Mouse (Mus musculus) midbrain, postnatal 0 days (tissue): ENCODE data around the gene Ccdc40. TPM values are rescaled to one million over a fixed set of nuclear protein-coding genes. Genes with fewer than 3 reads are reported as not detected.
"Not testable (repeated sequence)": the region's sequence is repeated elsewhere in the genome, so short reads cannot be mapped to it uniquely, and the experiment has no call there.

Experiments used
- ATAC-seq: fragments of 200-750 bp; cut with Nextera tagmentation; 2 replicates; pipeline ENCODE4 v1.8.0; 2017; ENCODE audit warnings: moderate number of reproducible peaks, mild to moderate bottlenecking, moderate TSS enrichment, moderate library complexity; ENCODE audit not compliant: low FRiP score
- DNase-seq: peaks from one replicate; pipeline ENCODE4 v3.0.0-alpha.2; 2015; ENCODE audit warnings: low spot score
- H3K27ac ChIP-seq: fragments of 300-500 bp; sonication (generic); 2 replicates; pipeline ENCODE4 v1.5.1; 2014; ENCODE audit warnings: low read depth, mild to moderate bottlenecking, low read length, mixed read lengths
- H3K27me3 ChIP-seq: fragments of 300-500 bp; sonication (generic); 2 replicates; pipeline ENCODE4 v1.6.1; 2014; ENCODE audit warnings: low read length, control low read depth, mixed read lengths; ENCODE audit not compliant: insufficient read depth
- H3K36me3 ChIP-seq: fragments of 300-500 bp; sonication (generic); 2 replicates; pipeline ENCODE4 v1.6.1; 2014; ENCODE audit warnings: low read length, control low read depth, mixed read lengths; ENCODE audit not compliant: insufficient read depth
- H3K4me1 ChIP-seq: fragments of 300-500 bp; sonication (generic); 2 replicates; pipeline ENCODE4 v1.6.1; 2014; ENCODE audit warnings: mild to moderate bottlenecking, control low read depth, antibody characterized with exemption, low read length, mixed read lengths; ENCODE audit not compliant: insufficient read depth
- H3K4me2 ChIP-seq: fragments of 300-500 bp; sonication (generic); 2 replicates; pipeline ENCODE4 v1.6.1; 2014; ENCODE audit warnings: low read depth, mild to moderate bottlenecking, low read length, mixed read lengths; ENCODE audit not compliant: poor library complexity, severe bottlenecking
- H3K4me3 ChIP-seq: fragments of 300-500 bp; sonication (generic); 2 replicates; pipeline ENCODE4 v1.5.1; 2014; ENCODE audit warnings: low read depth, mild to moderate bottlenecking, low read length, moderate library complexity
- H3K9ac ChIP-seq: fragments of 300-500 bp; sonication (generic); replicated peaks from 2 replicates; pipeline ENCODE4 v1.6.1; 2014; ENCODE audit warnings: mild to moderate bottlenecking, low read length, moderate library complexity, mixed read lengths; ENCODE audit not compliant: poor library complexity, severe bottlenecking
- H3K9me3 ChIP-seq: fragments of 300-500 bp; sonication (generic); 2 replicates; pipeline ENCODE4 v1.6.1; 2016; ENCODE audit warnings: low read length, control low read depth
- CTCF ChIP-seq: IDR thresholded peaks from 2 replicates; pipeline ENCODE4 v1.5.1; 2016; ENCODE audit warnings: antibody characterized with exemption, mild to moderate bottlenecking
- WGBS: fragments of 180-500 bp; shearing (Covaris S2); extraction: QIAGEN DNeasy Blood & Tissue Kit; methylation state at CpG from one replicate; pipeline ENCODE4 v1.1.7; 2014; 5-methylcytosine and 5-hydroxymethylcytosine counted together
- polyA plus RNA-seq: library from polyadenylated mRNA; unstranded; fragments of >200 nt; fragmentation: Nextera tagmentation; extraction: Ambion mirVana; gene quantifications from 2 replicates; pipeline ENCODE4 v1.2.1, GENCODE M21; 2015
- total RNA-seq: library from RNA; depleted of rRNA; stranded (reverse); fragments of >200 nt; gene quantifications from 2 replicates; pipeline ENCODE4 v1.2.3, GENCODE M21; 2014

Gene Ccdc40
- total and polyA plus RNA-seq, 2 experiments from 2014 or later: 13.3 to 22.7 TPM

DNA sequence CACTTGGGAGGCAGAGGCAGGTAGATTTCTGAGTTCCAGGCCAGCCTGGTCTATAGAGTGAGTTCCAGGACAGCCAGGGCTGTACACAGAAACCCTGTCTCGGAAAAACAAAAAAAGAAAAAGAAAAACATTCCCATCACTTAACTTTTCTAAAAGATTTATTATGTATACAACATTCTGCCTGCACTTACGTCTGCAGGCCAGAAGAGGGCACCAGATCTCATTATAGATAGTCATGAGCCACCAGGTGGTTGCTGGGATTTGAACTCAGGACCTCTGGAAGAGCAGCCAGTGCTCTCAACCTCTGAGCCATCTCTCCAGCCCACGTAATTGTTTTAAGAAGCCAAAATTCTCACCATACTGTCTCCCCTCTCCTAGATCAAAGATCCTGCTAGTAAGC, 44.1 kb downstream of the Ccdc40 start:
- not testable (repeated sequence) for H3K27ac ChIP-seq, ATAC-seq, H3K27me3 ChIP-seq, H3K4me2 ChIP-seq, H3K9ac ChIP-seq, H3K9me3 ChIP-seq, H3K4me1 ChIP-seq, H3K4me3 ChIP-seq, DNase-seq
- 71% methylated on average over 3 of the region's 3 CpGs for whole genome bisulfite sequencing
- TF ChIP-seq CTCF: peak; percentile 68
- peaks cover 32% of the 10 kb centered on the region for H3K36me3 ChIP-seq

DNA sequence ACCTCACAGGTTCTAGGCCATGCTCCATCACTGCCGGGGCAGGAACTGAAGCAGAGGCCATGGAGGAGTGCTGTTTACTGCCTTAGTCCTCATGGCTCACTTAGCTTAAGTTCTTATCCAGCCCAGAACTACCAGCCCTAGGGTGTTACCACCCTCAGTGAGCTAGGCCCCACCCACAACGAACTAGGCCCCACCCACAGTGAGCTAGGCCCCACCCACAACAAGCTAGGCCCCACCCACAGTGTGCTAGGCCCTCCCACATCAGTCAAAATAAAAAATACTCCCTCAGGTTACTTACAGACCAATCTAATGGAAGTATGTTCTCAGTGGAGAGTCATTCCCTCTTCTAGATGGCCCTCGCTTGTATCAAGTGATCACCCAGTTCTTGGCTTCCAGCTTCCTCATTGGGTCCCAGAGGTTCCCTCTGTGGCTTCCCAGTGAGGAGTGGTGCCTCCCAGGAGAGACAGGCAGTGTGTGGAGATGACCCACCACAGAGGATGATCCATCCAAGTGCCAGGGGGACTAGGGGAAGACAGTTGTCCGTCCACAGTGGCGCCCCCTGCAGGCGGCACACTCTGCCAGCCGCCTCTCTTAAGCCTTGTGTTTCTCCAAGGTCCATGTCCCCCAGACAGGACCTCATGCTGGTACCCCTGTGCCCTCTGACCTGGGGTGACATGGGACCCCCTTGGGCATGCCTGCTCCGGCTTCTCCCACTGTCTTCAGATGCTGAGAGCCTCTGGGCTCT, 45.0 kb downstream of the Ccdc40 start:
- peaks cover 39% of the 10 kb centered on the region for H3K36me3 ChIP-seq
- DNase-seq (no peak), ATAC-seq (no peak)
- no peak overlapping the region for H3K4me3 ChIP-seq
- H3K4me1 ChIP-seq: peaks cover 7% of the 10 kb centered on the region
- H3K9me3 ChIP-seq: no peaks in the 10 kb centered on the region
- peak; percentile 49 for TF ChIP-seq CTCF
- H3K27ac ChIP-seq: no peak overlapping the region
- no peaks in the 10 kb centered on the region for H3K27me3 ChIP-seq
- no peak overlapping the region for H3K4me2 ChIP-seq
- no peak overlapping the region for H3K9ac ChIP-seq
- 86% methylated on average over 8 of the region's 8 CpGs for WGBS

- Histone ChIP-seq H3K4me1 (no peaks in the 10 kb centered on the region), H3K9me3 (no peaks in the 10 kb centered on the region), H3K36me3 (peaks cover 78% of the 10 kb centered on the region), H3K4me3 (no peak overlapping the region), H3K27me3 (no peaks in the 10 kb centered on the region), H3K9ac (no peak overlapping the region), H3K27ac (no peak overlapping the region), H3K4me2 (no peak overlapping the region)
- WGBS: 85% methylated on average over 15 of the region's 15 CpGs
- no peak for ATAC-seq
- no peak for DNase-seq
- TF ChIP-seq CTCF: no peak
Measured at GRCm38 (mm10) chr11:119281030-119281429, 52.7 kb downstream of the Ccdc40 start.

- peaks cover 80% of the 10 kb centered on the region for H3K36me3 ChIP-seq
- ATAC-seq: no peak
- no peak overlapping the region for H3K9ac ChIP-seq
- no peaks in the 10 kb centered on the region for H3K9me3 ChIP-seq
- DNase-seq: peak; percentile 13
- no peak overlapping the region for H3K27ac ChIP-seq
- no peaks in the 10 kb centered on the region for H3K27me3 ChIP-seq
- H3K4me2 ChIP-seq: no peak overlapping the region
- H3K4me3 ChIP-seq: no peak overlapping the region
- no peaks in the 10 kb centered on the region for H3K4me1 ChIP-seq
- no peak for TF ChIP-seq CTCF
- 72% methylated on average over 9 of the region's 9 CpGs for WGBS
Measured at GRCm38 (mm10) chr11:119285791-119286527, 57.6 kb downstream of the Ccdc40 start.

- peaks cover 78% of the 10 kb centered on the region for H3K36me3 ChIP-seq
Measured at GRCm38 (mm10) chr11:119287207-119287992, 59.0 kb downstream of the Ccdc40 start.

GRCm38 (mm10) chr11:119292861-119293260, 64.5 kb downstream of the Ccdc40 start:
- H3K9me3 ChIP-seq, H3K27me3 ChIP-seq, H3K4me3 ChIP-seq, H3K9ac ChIP-seq, H3K27ac ChIP-seq, H3K4me2 ChIP-seq, ATAC-seq, DNase-seq, H3K4me1 ChIP-seq: not testable (repeated sequence)
- 92% methylated on average over 8 of the region's 8 CpGs for WGBS
- H3K36me3 ChIP-seq: peaks cover 68% of the 10 kb centered on the region

More at GRCm38 (mm10) chr11:119287207-119287992, 59.0 kb downstream of the Ccdc40 start:
- Histone ChIP-seq H3K4me2 (no peak overlapping the region), H3K4me3 (no peak overlapping the region), H3K9ac (no peak overlapping the region), H3K4me1 (no peaks in the 10 kb centered on the region), H3K27ac (no peak overlapping the region), H3K9me3 (no peaks in the 10 kb centered on the region), H3K27me3 (no peaks in the 10 kb centered on the region)
- DNase-seq (no peak), ATAC-seq (no peak)
- WGBS: 93% methylated on average over 20 of the region's 20 CpGs
- no peak for TF ChIP-seq CTCF
